Mouse (Mus musculus) testis, postnatal 10 days (tissue): ENCODE measurements around the gene Ptov1.

ENCODE experiments used
- DNase-seq: peaks from one replicate; pipeline ENCODE4 v3.0.0; 2021; ENCODE audit warnings: low spot score

Gene Ptov1

DNA sequence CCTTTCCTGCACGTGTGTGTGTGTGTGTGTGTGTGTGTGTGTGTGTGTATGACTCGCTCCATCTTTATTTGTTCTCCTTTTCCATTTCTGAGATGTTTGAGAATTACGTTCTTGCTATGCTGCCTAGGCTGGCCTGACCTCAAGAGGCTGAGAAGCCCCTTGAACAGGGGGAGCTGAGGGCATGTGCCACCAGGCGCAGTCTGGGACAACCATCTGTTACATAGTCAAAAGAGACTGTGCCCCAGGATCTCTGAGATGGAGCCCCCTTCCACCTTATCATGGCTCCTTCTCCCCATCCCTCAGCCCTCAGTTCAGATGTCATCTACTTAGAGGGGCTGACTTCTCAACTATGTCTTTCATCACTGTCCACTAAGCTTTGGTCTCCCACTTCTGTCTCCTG lies 55.2 kb downstream of the Ptov1 start:
- peak; percentile 38 for DNase-seq

DNA sequence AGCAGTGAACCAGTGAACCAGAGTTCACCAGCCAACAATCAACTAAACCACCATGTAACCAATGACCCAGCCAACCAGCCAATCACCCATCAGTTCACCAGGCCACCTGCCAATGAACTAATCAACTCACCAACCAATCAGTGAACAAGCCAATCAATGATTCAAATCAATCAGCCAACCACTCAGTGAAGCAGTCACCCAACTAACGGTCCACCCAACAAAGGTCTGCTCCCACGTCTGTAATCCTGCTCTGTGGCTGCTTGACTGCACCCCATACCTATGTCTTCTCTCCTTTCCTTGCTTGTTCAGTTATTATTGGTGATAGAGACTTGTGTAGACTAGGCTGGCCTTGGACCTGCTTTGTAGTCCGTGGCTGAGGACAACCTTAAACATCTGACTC lies 55.6 kb downstream of the Ptov1 start:
- peak; percentile 32 for DNase-seq
